Mouse (Mus musculus): Measurements from ENCODE around the gene Tacc3. TPM values are rescaled to one million over a fixed set of nuclear protein-coding genes. Genes with fewer than 3 reads are reported as not detected.

Gene Tacc3
- polyA plus RNA-seq (2011; ENCODE audit: insufficient read depth, insufficient read length, low read depth, missing spikeins), result 162 and 185 TPM in 2 replicates

GRCm38 (mm10) chr5:33657787-33658663, at the start of gene Tacc3, which contains the start of gene Tmem129:
Gene Tacc3 (plus strand): TSS chr5:33658128.
Gene Tmem129 (minus strand): TSS chr5:33658416.
- Histone ChIP-seq H3K9me3 (replicated peaks; ENCODE audit: control insufficient read depth, insufficient read depth, low read length, poor library complexity, severe bottlenecking) (no peaks in the 10 kb centered on the region), H3K36me3 (ENCODE audit: control insufficient read depth, insufficient read depth, low read length, poor library complexity, severe bottlenecking) (peaks cover 12% of the 10 kb centered on the region), H3K9ac (ENCODE audit: low read depth, poor library complexity, severe bottlenecking) (peak within 1 kb of the TSS; percentile 87), H3K4me3 (ENCODE audit: low read depth, low read length) (peak within 1 kb of the TSS; percentile 97), H3K27me3 (ENCODE audit: control insufficient read depth, insufficient read depth, low read length, poor library complexity, severe bottlenecking) (no peaks in the 10 kb centered on the region), H3K4me1 (ENCODE audit: control insufficient read depth, insufficient read depth, low read length) (no peaks in the 10 kb centered on the region), H3K27ac (ENCODE audit: insufficient read depth, low read length) (peak within 1 kb of the TSS; percentile 75)
- TF ChIP-seq POLR2A (IDR thresholded peaks at IDR 0.05; ENCODE audit: insufficient read depth, low read length) (peak; percentile 88), CTCF (IDR thresholded peaks at IDR 0.05; ENCODE audit: low read depth, low read length) (no peak), EP300 (IDR thresholded peaks at IDR 0.05; ENCODE audit: insufficient read depth, low read depth, low read length) (peak; percentile 17; the same call in 1 of the 2 replicates)

DNA sequence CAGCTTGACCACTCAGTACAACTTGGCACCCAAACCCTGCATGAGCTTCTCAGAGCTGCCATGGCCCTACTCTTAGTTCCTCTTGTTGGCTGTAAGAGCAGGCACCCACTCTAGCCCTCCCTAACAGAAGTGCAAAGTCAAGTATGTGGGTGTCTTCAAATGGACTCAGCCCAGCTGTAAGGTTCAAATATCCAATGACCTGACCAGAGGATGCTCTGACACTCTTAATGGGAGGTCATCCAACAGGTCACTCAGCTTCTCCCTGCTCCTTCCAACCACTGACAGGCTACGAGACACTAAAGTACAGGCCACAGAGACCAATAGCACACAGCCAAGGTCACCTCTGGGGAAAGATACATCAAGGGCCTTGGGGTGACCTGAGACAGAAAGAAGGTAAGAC, 48.7 kb upstream of the Tacc3 start:
- H3K36me3 ChIP-seq (ENCODE audit: control insufficient read depth, insufficient read depth, low read length, poor library complexity, severe bottlenecking), result peaks cover 2% of the 10 kb centered on the region; the same call in 1 of the 2 replicates
- no peak overlapping the region for H3K4me3 ChIP-seq (ENCODE audit: low read depth, low read length)
- no peaks in the 10 kb centered on the region for H3K9me3 ChIP-seq (replicated peaks; ENCODE audit: control insufficient read depth, insufficient read depth, low read length, poor library complexity, severe bottlenecking)

GRCm38 (mm10) chr5:33611795-33612194, 46.1 kb upstream of the Tacc3 start:
- H3K27ac ChIP-seq (ENCODE audit: insufficient read depth, low read length), result no peak overlapping the region
- no peak overlapping the region for H3K9ac ChIP-seq (ENCODE audit: low read depth, poor library complexity, severe bottlenecking)
- H3K36me3 ChIP-seq (ENCODE audit: control insufficient read depth, insufficient read depth, low read length, poor library complexity, severe bottlenecking), result peaks cover 5% of the 10 kb centered on the region; the same call in 1 of the 2 replicates
- TF ChIP-seq POLR2A (IDR thresholded peaks at IDR 0.05; ENCODE audit: insufficient read depth, low read length) (no peak), EP300 (IDR thresholded peaks at IDR 0.05; ENCODE audit: insufficient read depth, low read depth, low read length) (no peak), CTCF (IDR thresholded peaks at IDR 0.05; ENCODE audit: low read depth, low read length) (no peak)
- no peak overlapping the region for H3K4me3 ChIP-seq (ENCODE audit: low read depth, low read length)
- H3K4me1 ChIP-seq (ENCODE audit: control insufficient read depth, insufficient read depth, low read length), result peaks cover 2% of the 10 kb centered on the region
- no peaks in the 10 kb centered on the region for H3K9me3 ChIP-seq (replicated peaks; ENCODE audit: control insufficient read depth, insufficient read depth, low read length, poor library complexity, severe bottlenecking)
- no peaks in the 10 kb centered on the region for H3K27me3 ChIP-seq (ENCODE audit: control insufficient read depth, insufficient read depth, low read length, poor library complexity, severe bottlenecking)

More for the DNA sequence above, 48.7 kb upstream of the Tacc3 start:
- no peak for TF ChIP-seq EP300 (IDR thresholded peaks at IDR 0.05; ENCODE audit: insufficient read depth, low read depth, low read length)
- no peak for TF ChIP-seq CTCF (IDR thresholded peaks at IDR 0.05; ENCODE audit: low read depth, low read length)
- TF ChIP-seq POLR2A (IDR thresholded peaks at IDR 0.05; ENCODE audit: insufficient read depth, low read length), result no peak
- H3K4me1 ChIP-seq (ENCODE audit: control insufficient read depth, insufficient read depth, low read length), result no peaks in the 10 kb centered on the region
- H3K27ac ChIP-seq (ENCODE audit: insufficient read depth, low read length), result no peak overlapping the region
- no peaks in the 10 kb centered on the region for H3K27me3 ChIP-seq (ENCODE audit: control insufficient read depth, insufficient read depth, low read length, poor library complexity, severe bottlenecking)
- no peak overlapping the region for H3K9ac ChIP-seq (ENCODE audit: low read depth, poor library complexity, severe bottlenecking)

DNA sequence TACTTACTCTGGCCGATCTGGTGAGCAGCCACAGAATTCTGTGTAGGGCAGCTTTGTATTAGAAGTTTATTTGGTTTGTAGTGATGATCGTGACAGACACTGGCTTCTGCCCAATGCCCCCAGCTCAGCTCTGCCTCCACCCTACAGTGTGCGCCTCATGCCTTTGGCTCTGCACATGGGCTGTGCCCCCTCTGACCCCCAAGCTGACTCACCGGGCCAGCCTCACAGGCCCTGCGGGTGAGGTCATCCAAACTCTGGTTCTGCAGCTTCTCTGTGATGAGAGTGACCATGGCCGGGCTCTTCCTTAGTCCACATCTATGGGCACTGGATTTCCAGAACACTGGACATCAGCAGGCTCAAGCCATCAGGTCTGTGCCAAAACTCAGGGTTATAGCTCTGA, 43.5 kb upstream of the Tacc3 start:
- Histone ChIP-seq H3K27me3 (ENCODE audit: control insufficient read depth, insufficient read depth, low read length, poor library complexity, severe bottlenecking) (no peaks in the 10 kb centered on the region), H3K4me1 (ENCODE audit: control insufficient read depth, insufficient read depth, low read length) (peaks cover 5% of the 10 kb centered on the region), H3K4me3 (ENCODE audit: low read depth, low read length) (no peak overlapping the region), H3K9me3 (replicated peaks; ENCODE audit: control insufficient read depth, insufficient read depth, low read length, poor library complexity, severe bottlenecking) (no peaks in the 10 kb centered on the region), H3K9ac (ENCODE audit: low read depth, poor library complexity, severe bottlenecking) (no peak overlapping the region), H3K27ac (ENCODE audit: insufficient read depth, low read length) (no peak overlapping the region), H3K36me3 (ENCODE audit: control insufficient read depth, insufficient read depth, low read length, poor library complexity, severe bottlenecking) (peaks cover 5% of the 10 kb centered on the region; the same call in 1 of the 2 replicates)
- TF ChIP-seq EP300 (IDR thresholded peaks at IDR 0.05; ENCODE audit: insufficient read depth, low read depth, low read length), result no peak
- TF ChIP-seq CTCF (IDR thresholded peaks at IDR 0.05; ENCODE audit: low read depth, low read length), result no peak
- no peak for TF ChIP-seq POLR2A (IDR thresholded peaks at IDR 0.05; ENCODE audit: insufficient read depth, low read length)

DNA sequence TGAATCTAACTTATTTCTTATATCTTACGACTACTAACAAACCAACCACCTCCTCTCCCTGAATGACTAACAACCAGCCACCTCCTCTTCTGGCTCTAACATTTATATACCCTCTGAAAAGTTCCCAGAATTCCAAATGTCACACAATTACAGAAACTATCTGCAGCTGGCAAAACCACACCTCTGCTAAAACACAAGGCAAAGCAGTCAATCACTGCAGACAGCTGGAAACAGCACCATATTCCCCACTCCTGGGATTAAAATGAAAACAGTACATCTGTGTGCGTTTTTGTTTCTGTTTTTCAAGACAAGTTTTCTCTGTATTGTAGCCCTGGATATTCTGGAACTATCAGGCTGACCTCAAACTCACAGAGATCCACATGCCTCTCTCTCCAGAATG, 35.3 kb upstream of the Tacc3 start:
- H3K36me3 ChIP-seq (ENCODE audit: control insufficient read depth, insufficient read depth, low read length, poor library complexity, severe bottlenecking), result peaks cover 6% of the 10 kb centered on the region
- peaks cover 3% of the 10 kb centered on the region for H3K4me1 ChIP-seq (ENCODE audit: control insufficient read depth, insufficient read depth, low read length)
- TF ChIP-seq POLR2A (IDR thresholded peaks at IDR 0.05; ENCODE audit: insufficient read depth, low read length) (no peak), CTCF (IDR thresholded peaks at IDR 0.05; ENCODE audit: low read depth, low read length) (no peak), EP300 (IDR thresholded peaks at IDR 0.05; ENCODE audit: insufficient read depth, low read depth, low read length) (no peak)
- no peaks in the 10 kb centered on the region for H3K9me3 ChIP-seq (replicated peaks; ENCODE audit: control insufficient read depth, insufficient read depth, low read length, poor library complexity, severe bottlenecking)
- no peak overlapping the region for H3K4me3 ChIP-seq (ENCODE audit: low read depth, low read length)
- no peak overlapping the region for H3K9ac ChIP-seq (ENCODE audit: low read depth, poor library complexity, severe bottlenecking)
- no peaks in the 10 kb centered on the region for H3K27me3 ChIP-seq (ENCODE audit: control insufficient read depth, insufficient read depth, low read length, poor library complexity, severe bottlenecking)
- H3K27ac ChIP-seq (ENCODE audit: insufficient read depth, low read length), result no peak overlapping the region

DNA sequence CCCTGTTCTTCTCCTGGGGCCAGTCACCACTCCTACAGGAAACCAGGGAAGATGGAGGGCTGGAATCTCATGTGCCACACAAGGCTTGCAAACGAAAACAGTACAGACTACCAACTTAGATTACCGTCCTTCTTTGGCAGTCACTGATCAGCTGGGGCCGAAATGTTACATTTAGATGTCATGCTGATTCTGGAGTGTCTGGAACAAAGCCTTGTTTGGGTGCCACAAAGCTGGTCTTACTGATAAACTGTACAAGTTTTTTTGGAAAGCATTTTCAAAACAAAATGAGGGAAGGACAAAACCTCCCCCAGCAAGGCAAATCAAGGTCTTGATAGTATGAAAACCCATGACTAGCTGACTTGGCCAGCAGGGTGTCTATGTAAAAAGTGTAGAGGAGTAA, 34.2 kb upstream of the Tacc3 start:
- Histone ChIP-seq H3K9ac (ENCODE audit: low read depth, poor library complexity, severe bottlenecking) (no peak overlapping the region), H3K9me3 (replicated peaks; ENCODE audit: control insufficient read depth, insufficient read depth, low read length, poor library complexity, severe bottlenecking) (no peaks in the 10 kb centered on the region), H3K27me3 (ENCODE audit: control insufficient read depth, insufficient read depth, low read length, poor library complexity, severe bottlenecking) (no peaks in the 10 kb centered on the region), H3K4me1 (ENCODE audit: control insufficient read depth, insufficient read depth, low read length) (no peaks in the 10 kb centered on the region), H3K36me3 (ENCODE audit: control insufficient read depth, insufficient read depth, low read length, poor library complexity, severe bottlenecking) (peaks cover 6% of the 10 kb centered on the region), H3K4me3 (ENCODE audit: low read depth, low read length) (no peak overlapping the region), H3K27ac (ENCODE audit: insufficient read depth, low read length) (no peak overlapping the region)
- no peak for TF ChIP-seq POLR2A (IDR thresholded peaks at IDR 0.05; ENCODE audit: insufficient read depth, low read length)
- TF ChIP-seq CTCF (IDR thresholded peaks at IDR 0.05; ENCODE audit: low read depth, low read length), result no peak
- no peak for TF ChIP-seq EP300 (IDR thresholded peaks at IDR 0.05; ENCODE audit: insufficient read depth, low read depth, low read length)

Data from ES-Bruce4 (cell line).